Mouse (Mus musculus): ENCODE results near the gene Ficd. TPM values are rescaled to one million over a fixed set of nuclear protein-coding genes. Genes with fewer than 3 reads are reported as not detected.
A peak's percentile ranks its signal among the peaks of the same experiment; 100 is the strongest.

Gene Ficd
- polyA plus RNA-seq, 1 experiment from 2014 or later, result 5.0 TPM

DNA sequence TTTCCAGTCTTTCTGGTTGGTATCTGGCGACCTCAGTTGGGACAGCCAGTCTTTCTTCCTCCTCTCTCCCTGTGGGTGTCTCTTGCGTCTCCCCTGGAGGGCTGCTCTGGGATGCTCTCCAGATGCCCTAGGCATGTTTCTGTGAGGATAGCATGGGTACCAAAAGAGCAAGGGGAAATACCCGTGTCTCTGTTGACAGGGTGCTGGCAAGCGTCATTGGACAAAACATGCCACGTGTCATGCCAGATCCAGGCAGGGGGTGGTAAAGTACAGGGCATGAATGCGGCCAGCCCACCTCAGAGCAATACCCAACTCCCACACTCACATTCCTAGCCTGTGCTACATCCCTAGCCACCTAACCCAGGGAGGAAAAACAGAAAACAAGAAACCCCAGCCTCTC is 9.0 kb upstream of the Ficd start:
- Histone ChIP-seq H3K27ac (ENCODE audit: low read depth, low read length) (no peak overlapping the region), H3K4me3 (ENCODE audit: low read depth, low read length) (no peak overlapping the region), H3K27me3 (replicated peaks; ENCODE audit: control insufficient read depth, insufficient read depth, low read length) (no peaks in the 10 kb centered on the region), H3K9me3 (replicated peaks; ENCODE audit: control insufficient read depth, low read length) (no peaks in the 10 kb centered on the region), H3K4me2 (ENCODE audit: low read length) (no peak overlapping the region), H3K4me1 (ENCODE audit: control insufficient read depth, insufficient read depth, low read length) (peaks cover 5% of the 10 kb centered on the region; the same call in 1 of the 2 replicates), H3K9ac (ENCODE audit: low read length) (no peak overlapping the region), H3K36me3 (ENCODE audit: control insufficient read depth, insufficient read depth, low read length) (no peaks in the 10 kb centered on the region)
- WGBS, result 71% methylated on average over 6 of the region's 6 CpGs
- no peak for DNase-seq (ENCODE audit: low spot score)
- no peak for ATAC-seq

- H3K4me3 ChIP-seq (ENCODE audit: low read depth, low read length), result no peak overlapping the region
- H3K4me1 ChIP-seq (ENCODE audit: control insufficient read depth, insufficient read depth, low read length), result peaks cover 5% of the 10 kb centered on the region; the same call in 1 of the 2 replicates
- 71% methylated on average over 12 of the region's 12 CpGs for WGBS
- H3K27ac ChIP-seq (ENCODE audit: low read depth, low read length), result no peak overlapping the region
- H3K27me3 ChIP-seq (replicated peaks; ENCODE audit: control insufficient read depth, insufficient read depth, low read length), result no peaks in the 10 kb centered on the region
- H3K9ac ChIP-seq (ENCODE audit: low read length), result no peak overlapping the region
- no peaks in the 10 kb centered on the region for H3K36me3 ChIP-seq (ENCODE audit: control insufficient read depth, insufficient read depth, low read length)
- no peak for DNase-seq (ENCODE audit: low spot score)
- H3K9me3 ChIP-seq (replicated peaks; ENCODE audit: control insufficient read depth, low read length), result no peaks in the 10 kb centered on the region
- ATAC-seq, result no peak
- H3K4me2 ChIP-seq (ENCODE audit: low read length), result no peak overlapping the region
Observed at GRCm38 (mm10) chr5:113727238-113727637, 8.4 kb upstream of the Ficd start.

GRCm38 (mm10) chr5:113728011-113728410 is 7.6 kb upstream of the Ficd start:
- no peaks in the 10 kb centered on the region for H3K36me3 ChIP-seq (ENCODE audit: control insufficient read depth, insufficient read depth, low read length)
- DNase-seq (ENCODE audit: low spot score) (no peak), ATAC-seq (no peak)
- H3K4me2 ChIP-seq (ENCODE audit: low read length), result no peak overlapping the region
- H3K4me3 ChIP-seq (ENCODE audit: low read depth, low read length), result no peak overlapping the region
- H3K4me1 ChIP-seq (ENCODE audit: control insufficient read depth, insufficient read depth, low read length), result peaks cover 5% of the 10 kb centered on the region; the same call in 1 of the 2 replicates
- 87% methylated on average over 7 of the region's 7 CpGs for whole genome bisulfite sequencing
- no peak overlapping the region for H3K27ac ChIP-seq (ENCODE audit: low read depth, low read length)
- no peaks in the 10 kb centered on the region for H3K9me3 ChIP-seq (replicated peaks; ENCODE audit: control insufficient read depth, low read length)
- no peaks in the 10 kb centered on the region for H3K27me3 ChIP-seq (replicated peaks; ENCODE audit: control insufficient read depth, insufficient read depth, low read length)
- H3K9ac ChIP-seq (ENCODE audit: low read length), result no peak overlapping the region

DNA sequence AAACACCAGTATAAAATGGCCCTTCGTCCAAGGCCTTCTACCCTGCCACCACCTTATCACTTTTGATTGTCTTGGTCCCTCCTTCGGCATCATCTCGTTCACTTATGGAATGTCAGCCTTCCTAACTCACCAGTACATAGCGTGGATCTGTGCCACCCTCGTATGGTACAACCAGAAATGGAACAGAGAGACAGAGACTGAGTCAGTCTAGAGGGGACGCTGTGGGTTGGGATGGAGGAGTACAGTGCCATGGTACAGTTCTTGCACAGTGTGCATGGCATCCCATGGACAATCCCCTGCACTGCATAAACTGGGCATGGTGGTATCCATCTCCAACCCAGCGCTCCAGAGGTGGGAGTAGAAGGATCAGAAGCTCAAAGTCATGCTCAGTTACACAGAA is 6.9 kb upstream of the Ficd start:
- Histone ChIP-seq H3K4me3 (ENCODE audit: low read depth, low read length) (no peak overlapping the region), H3K27me3 (replicated peaks; ENCODE audit: control insufficient read depth, insufficient read depth, low read length) (no peaks in the 10 kb centered on the region), H3K4me1 (ENCODE audit: control insufficient read depth, insufficient read depth, low read length) (peaks cover 5% of the 10 kb centered on the region; the same call in 1 of the 2 replicates), H3K36me3 (ENCODE audit: control insufficient read depth, insufficient read depth, low read length) (no peaks in the 10 kb centered on the region), H3K9ac (ENCODE audit: low read length) (no peak overlapping the region), H3K4me2 (ENCODE audit: low read length) (no peak overlapping the region), H3K9me3 (replicated peaks; ENCODE audit: control insufficient read depth, low read length) (no peaks in the 10 kb centered on the region), H3K27ac (ENCODE audit: low read depth, low read length) (no peak overlapping the region)
- DNase-seq (ENCODE audit: low spot score), result no peak
- WGBS, result 87% methylated on average over 7 of the region's 7 CpGs
- no peak for ATAC-seq

DNA sequence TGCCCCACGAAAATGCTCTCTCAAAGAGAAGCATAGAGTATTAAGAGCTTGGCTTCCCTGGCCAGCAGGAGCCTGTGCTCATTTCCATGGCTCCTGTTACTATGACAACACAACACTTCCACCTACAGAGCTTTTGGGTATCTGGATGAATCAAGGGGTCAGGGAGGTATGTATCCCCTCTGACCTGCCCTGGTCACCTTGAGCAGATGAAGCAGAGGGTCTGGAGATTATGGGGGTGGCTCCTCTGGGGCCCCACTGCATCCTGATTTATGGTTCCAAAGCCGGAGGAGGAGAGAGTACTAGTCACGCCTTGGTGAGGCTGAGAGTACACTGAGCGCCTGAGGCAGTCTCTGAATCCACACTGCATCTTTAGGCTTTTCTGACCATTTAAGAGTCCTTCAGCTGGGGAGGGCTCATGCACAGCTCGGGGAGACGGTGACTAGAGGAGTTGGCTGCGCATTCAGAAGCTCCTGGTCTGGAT is 4.9 kb upstream of the Ficd start:
- DNase-seq (ENCODE audit: low spot score), result no peak
- 67% methylated on average over 7 of the region's 7 CpGs for WGBS
- Histone ChIP-seq H3K4me2 (ENCODE audit: low read length) (no peak overlapping the region), H3K4me1 (ENCODE audit: control insufficient read depth, insufficient read depth, low read length) (no peaks in the 10 kb centered on the region), H3K27me3 (replicated peaks; ENCODE audit: control insufficient read depth, insufficient read depth, low read length) (no peaks in the 10 kb centered on the region), H3K27ac (ENCODE audit: low read depth, low read length) (no peak overlapping the region), H3K36me3 (ENCODE audit: control insufficient read depth, insufficient read depth, low read length) (no peaks in the 10 kb centered on the region), H3K4me3 (ENCODE audit: low read depth, low read length) (no peak overlapping the region), H3K9ac (ENCODE audit: low read length) (no peak overlapping the region), H3K9me3 (replicated peaks; ENCODE audit: control insufficient read depth, low read length) (no peaks in the 10 kb centered on the region)
- no peak for ATAC-seq

GRCm38 (mm10) chr5:113731174-113731573 is 4.4 kb upstream of the Ficd start:
- H3K9me3 ChIP-seq (replicated peaks; ENCODE audit: control insufficient read depth, low read length), result no peaks in the 10 kb centered on the region
- H3K9ac ChIP-seq (ENCODE audit: low read length), result no peak overlapping the region
- no peaks in the 10 kb centered on the region for H3K36me3 ChIP-seq (ENCODE audit: control insufficient read depth, insufficient read depth, low read length)
- H3K27me3 ChIP-seq (replicated peaks; ENCODE audit: control insufficient read depth, insufficient read depth, low read length), result no peaks in the 10 kb centered on the region
- H3K4me3 ChIP-seq (ENCODE audit: low read depth, low read length), result no peak overlapping the region
- peaks cover under 1% of the 10 kb centered on the region; the same call in 1 of the 2 replicates for H3K4me1 ChIP-seq (ENCODE audit: control insufficient read depth, insufficient read depth, low read length)
- no peak for ATAC-seq
- 94% methylated on average over 7 of the region's 7 CpGs for WGBS
- H3K4me2 ChIP-seq (ENCODE audit: low read length), result no peak overlapping the region
- DNase-seq (ENCODE audit: low spot score), result no peak
- H3K27ac ChIP-seq (ENCODE audit: low read depth, low read length), result no peak overlapping the region

- Histone ChIP-seq H3K27me3 (replicated peaks; ENCODE audit: control insufficient read depth, insufficient read depth, low read length) (no peaks in the 10 kb centered on the region), H3K4me3 (ENCODE audit: low read depth, low read length) (no peak overlapping the region), H3K4me2 (ENCODE audit: low read length) (no peak overlapping the region), H3K36me3 (ENCODE audit: control insufficient read depth, insufficient read depth, low read length) (no peaks in the 10 kb centered on the region), H3K9ac (ENCODE audit: low read length) (no peak overlapping the region), H3K9me3 (replicated peaks; ENCODE audit: control insufficient read depth, low read length) (no peaks in the 10 kb centered on the region), H3K4me1 (ENCODE audit: control insufficient read depth, insufficient read depth, low read length) (peaks cover 6% of the 10 kb centered on the region; the same call in 1 of the 2 replicates), H3K27ac (ENCODE audit: low read depth, low read length) (no peak overlapping the region)
- no peak for ATAC-seq
- peak; percentile 71 for DNase-seq (ENCODE audit: low spot score)
- 34% methylated on average over 6 of the region's 6 CpGs for WGBS
Observed at GRCm38 (mm10) chr5:113732182-113732581, 3.4 kb upstream of the Ficd start.

GRCm38 (mm10) chr5:113734376-113734775 is 1.2 kb upstream of the Ficd start:
- H3K4me1 ChIP-seq (ENCODE audit: control insufficient read depth, insufficient read depth, low read length), result peaks cover 6% of the 10 kb centered on the region; the same call in 1 of the 2 replicates
- no peak overlapping the region for H3K27ac ChIP-seq (ENCODE audit: low read depth, low read length)
- no peak overlapping the region for H3K9ac ChIP-seq (ENCODE audit: low read length)
- ATAC-seq (no peak), DNase-seq (ENCODE audit: low spot score) (no peak)
- no peaks in the 10 kb centered on the region for H3K9me3 ChIP-seq (replicated peaks; ENCODE audit: control insufficient read depth, low read length)
- H3K36me3 ChIP-seq (ENCODE audit: control insufficient read depth, insufficient read depth, low read length), result peaks cover 15% of the 10 kb centered on the region
- H3K4me3 ChIP-seq (ENCODE audit: low read depth, low read length), result no peak overlapping the region
- no peaks in the 10 kb centered on the region for H3K27me3 ChIP-seq (replicated peaks; ENCODE audit: control insufficient read depth, insufficient read depth, low read length)
- WGBS, result 62% methylated on average over 5 of the region's 5 CpGs
- H3K4me2 ChIP-seq (ENCODE audit: low read length), result no peak overlapping the region

DNA sequence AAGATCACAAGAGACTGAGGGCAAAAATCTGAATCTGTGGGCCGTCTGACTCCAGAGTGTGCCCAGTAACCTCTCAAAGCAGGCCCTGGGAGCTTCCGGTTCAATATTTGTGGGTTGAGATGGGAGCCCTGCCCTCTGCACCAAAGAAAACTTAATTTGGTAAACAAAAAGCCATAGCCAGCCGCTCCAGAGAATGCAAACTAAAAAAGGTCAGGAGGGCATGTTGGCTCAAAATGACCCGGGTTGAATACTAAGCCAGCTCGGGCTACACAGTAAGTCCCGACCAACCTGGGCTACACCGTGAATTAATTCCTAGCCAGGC is 619 bp upstream of the Ficd start:
- Histone ChIP-seq H3K9me3 (replicated peaks; ENCODE audit: control insufficient read depth, low read length) (no peaks in the 10 kb centered on the region), H3K4me3 (ENCODE audit: low read depth, low read length) (peak overlapping the region; percentile 60), H3K9ac (ENCODE audit: low read length) (peak overlapping the region; percentile 64), H3K27ac (ENCODE audit: low read depth, low read length) (peak overlapping the region; percentile 97), H3K27me3 (replicated peaks; ENCODE audit: control insufficient read depth, insufficient read depth, low read length) (no peaks in the 10 kb centered on the region), H3K4me1 (ENCODE audit: control insufficient read depth, insufficient read depth, low read length) (peaks cover 6% of the 10 kb centered on the region; the same call in 1 of the 2 replicates), H3K4me2 (ENCODE audit: low read length) (peak overlapping the region; percentile 67), H3K36me3 (ENCODE audit: control insufficient read depth, insufficient read depth, low read length) (peaks cover 21% of the 10 kb centered on the region)
- DNase-seq (ENCODE audit: low spot score) (no peak), ATAC-seq (no peak; the same call in 1 of the 2 replicates)
- 29% methylated on average over 7 of the region's 7 CpGs for WGBS

All from forebrain, embryonic 14.5 days (tissue).